Mouse (Mus musculus) CH12.LX (cell line): Measurements from ENCODE around the gene Snrpd2. TPM values are rescaled to one million over a fixed set of nuclear protein-coding genes. Genes with fewer than 3 reads are reported as not detected.
A peak's percentile ranks its signal among the peaks of the same experiment; 100 is the strongest.

ENCODE experiments used
- DNase-seq: peaks from one replicate; pipeline ENCODE4 v3.0.0-alpha.2; 2013; ENCODE audit errors: extremely low read depth
- H3K27ac ChIP-seq: 2 replicates; pipeline ENCODE4 v1.5.1; 2012; ENCODE audit warnings: low read depth, mild to moderate bottlenecking, control low read depth, moderate library complexity; ENCODE audit not compliant: insufficient read depth
- H3K27me3 ChIP-seq: replicated peaks from 2 replicates; pipeline ENCODE3; 2012; ENCODE audit warnings: inconsistent platforms
- H3K36me3 ChIP-seq, 2 experiments: replicated peaks in 1 of 2; 2 replicates each; pipeline versions ENCODE3 to v1.6.1; 2012; ENCODE audit warnings: inconsistent platforms in 1 of 2, low read length in 1 of 2, mild to moderate bottlenecking in 1 of 2, mixed read lengths in 1 of 2, moderate library complexity in 1 of 2; ENCODE audit not compliant: control insufficient read depth in 1 of 2, insufficient read depth in 1 of 2
- H3K4me1 ChIP-seq, 2 experiments: 2 replicates each; pipeline ENCODE4 v1.6.1; 2012; ENCODE audit warnings: inconsistent platforms in 1 of 2, moderate library complexity in 1 of 2; ENCODE audit not compliant: insufficient read depth in 2 of 2, control insufficient read depth in 1 of 2
- H3K4me2 ChIP-seq: 2 replicates; pipeline ENCODE4 v1.6.1; 2012; ENCODE audit warnings: low read depth, mild to moderate bottlenecking, control low read depth; ENCODE audit not compliant: poor library complexity, insufficient read depth, severe bottlenecking
- H3K4me3 ChIP-seq, 3 experiments: fragments of 150-350 bp in 1 of 3; sonication (generic) in 1 of 3; replicated peaks in 1 of 3; 2 replicates each; pipeline versions ENCODE3 to v1.5.1; 2011 to 2012; ENCODE audit warnings: low read depth in 2 of 3, low read length in 2 of 3, mild to moderate bottlenecking in 2 of 3, moderate library complexity in 2 of 3, control low read depth in 1 of 3, improper control_type of control experiment in 1 of 3, inconsistent platforms in 1 of 3, mixed read lengths in 1 of 3; ENCODE audit not compliant: poor library complexity in 1 of 3
- H3K79me2 ChIP-seq: replicated peaks from 2 replicates; pipeline ENCODE4 v1.6.1; 2012; ENCODE audit warnings: mild to moderate bottlenecking, moderate library complexity; ENCODE audit not compliant: control insufficient read depth, poor library complexity, insufficient read depth, severe bottlenecking; ENCODE audit errors: extremely low read depth
- H3K9ac ChIP-seq: 2 replicates; pipeline ENCODE4 v1.6.1; 2012; ENCODE audit warnings: low read depth, mild to moderate bottlenecking, control low read depth, moderate library complexity; ENCODE audit not compliant: insufficient read depth
- H3K9me3 ChIP-seq: replicated peaks from 2 replicates; pipeline ENCODE3; 2012; ENCODE audit warnings: low read length, inconsistent platforms, mixed read lengths
- BHLHE40 ChIP-seq: IDR thresholded peaks from 2 replicates; pipeline ENCODE4 v1.6.1; 2011; ENCODE audit warnings: mild to moderate bottlenecking, low read depth, low read length, improper control_type of control experiment
- CHD1 ChIP-seq: IDR thresholded peaks from 2 replicates; pipeline ENCODE4 v1.6.1; 2012; ENCODE audit warnings: low read depth, low read length, improper control_type of control experiment, inconsistent platforms
- CHD2 ChIP-seq: IDR thresholded peaks from 2 replicates; pipeline ENCODE4 v1.6.1; 2011; ENCODE audit warnings: low read length, improper control_type of control experiment
- CTCF ChIP-seq, 2 experiments: IDR thresholded peaks in 1 of 2; conservative IDR thresholded peaks in 1 of 2; 2 replicates each; pipeline ENCODE4 v1.5.1; 2011 to 2012; ENCODE audit warnings: low read depth in 2 of 2, low read length in 2 of 2, improper control_type of control experiment in 1 of 2, inconsistent platforms in 1 of 2, mild to moderate bottlenecking in 1 of 2, moderate library complexity in 1 of 2
- ELF1 ChIP-seq: IDR thresholded peaks from 2 replicates; pipeline ENCODE4 v1.6.1; 2014; ENCODE audit warnings: low read depth, mild to moderate bottlenecking, inconsistent platforms, low read length, improper control_type of control experiment
- EP300 ChIP-seq: IDR thresholded peaks from 2 replicates; pipeline ENCODE4 v1.6.1; 2011; ENCODE audit warnings: low read length, improper control_type of control experiment
- ETS1 ChIP-seq: conservative IDR thresholded peaks from 2 replicates; pipeline ENCODE4 v1.6.1; 2012; ENCODE audit warnings: low read depth, mild to moderate bottlenecking, inconsistent platforms, low read length, improper control_type of control experiment, moderate library complexity
- GABPA ChIP-seq: IDR thresholded peaks from 2 replicates; pipeline ENCODE4 v1.6.1; 2012; ENCODE audit warnings: low read depth, low read length, improper control_type of control experiment, inconsistent platforms; ENCODE audit not compliant: insufficient replicate concordance
- HCFC1 ChIP-seq: IDR thresholded peaks from 2 replicates; pipeline ENCODE4 v1.6.1; 2012; ENCODE audit warnings: low read depth, mild to moderate bottlenecking, inconsistent platforms, low read length, improper control_type of control experiment
- IRF4 ChIP-seq: IDR thresholded peaks from 2 replicates; pipeline ENCODE4 v1.6.1; 2014; ENCODE audit warnings: low read depth, mild to moderate bottlenecking, inconsistent platforms, low read length, improper control_type of control experiment
- JUN ChIP-seq: IDR thresholded peaks from 2 replicates; pipeline ENCODE4 v1.6.1; 2011; ENCODE audit warnings: low read depth, mild to moderate bottlenecking, low read length, improper control_type of control experiment, moderate library complexity; ENCODE audit not compliant: insufficient read depth
- JUND ChIP-seq: conservative IDR thresholded peaks from 2 replicates; pipeline ENCODE4 v1.6.1; 2011; ENCODE audit warnings: low read depth, low read length, improper control_type of control experiment
- KAT2A ChIP-seq: IDR thresholded peaks from 2 replicates; pipeline ENCODE4 v1.6.1; 2012; ENCODE audit warnings: low read length, improper control_type of control experiment, inconsistent platforms; ENCODE audit not compliant: insufficient replicate concordance
- MAFK ChIP-seq: IDR thresholded peaks from 2 replicates; pipeline ENCODE4 v1.6.1; 2011; ENCODE audit warnings: low read length, improper control_type of control experiment; ENCODE audit not compliant: insufficient replicate concordance
- MAX ChIP-seq: IDR thresholded peaks from 2 replicates; pipeline ENCODE4 v1.6.1; 2011; ENCODE audit warnings: low read length, improper control_type of control experiment
- MAZ ChIP-seq: IDR thresholded peaks from 2 replicates; pipeline ENCODE4 v1.6.1; 2012; ENCODE audit warnings: low read depth, mild to moderate bottlenecking, inconsistent platforms, low read length, improper control_type of control experiment, moderate library complexity
- MEF2A ChIP-seq: IDR thresholded peaks from 2 replicates; pipeline ENCODE4 v1.6.1; 2014; ENCODE audit warnings: low read depth, mild to moderate bottlenecking, inconsistent platforms, low read length, improper control_type of control experiment, borderline replicate concordance
- MXI1 ChIP-seq: IDR thresholded peaks from 2 replicates; pipeline ENCODE4 v1.6.1; 2011; ENCODE audit warnings: mild to moderate bottlenecking, low read depth, low read length, improper control_type of control experiment
- NELFE ChIP-seq: IDR thresholded peaks from 2 replicates; pipeline ENCODE4 v1.6.1; 2011; ENCODE audit warnings: low read depth, low read length, improper control_type of control experiment
- NRF1 ChIP-seq: IDR thresholded peaks from 2 replicates; pipeline ENCODE4 v1.6.1; 2014; ENCODE audit warnings: low read depth, mild to moderate bottlenecking, inconsistent platforms, low read length, improper control_type of control experiment, moderate library complexity
- PAX5 ChIP-seq: IDR thresholded peaks from 2 replicates; pipeline ENCODE4 v1.6.1; 2012; ENCODE audit warnings: low read length, inconsistent platforms, mixed read lengths
- POLR2A ChIP-seq: IDR thresholded peaks from 2 replicates; pipeline ENCODE4 v1.6.1; 2011; ENCODE audit warnings: low read depth, mild to moderate bottlenecking, improper control_type of control experiment, low read length
- POLR2AphosphoS2 ChIP-seq: IDR thresholded peaks from 2 replicates; pipeline ENCODE4 v1.6.1; 2011; ENCODE audit warnings: low read depth, low read length, improper control_type of control experiment
- RAD21 ChIP-seq: IDR thresholded peaks from 2 replicates; pipeline ENCODE4 v1.6.1; 2011; ENCODE audit warnings: low read depth, mild to moderate bottlenecking, low read length, improper control_type of control experiment, moderate library complexity
- SIN3A ChIP-seq: IDR thresholded peaks from 2 replicates; pipeline ENCODE4 v1.6.1; 2012; ENCODE audit warnings: low read length, improper control_type of control experiment, inconsistent platforms
- SMC3 ChIP-seq: IDR thresholded peaks from 2 replicates; pipeline ENCODE4 v1.6.1; 2011; ENCODE audit warnings: low read depth, low read length, improper control_type of control experiment
- TBP ChIP-seq: conservative IDR thresholded peaks from 2 replicates; pipeline ENCODE4 v1.6.1; 2011; ENCODE audit warnings: low read depth, low read length, improper control_type of control experiment
- TCF12 ChIP-seq: IDR thresholded peaks from 2 replicates; pipeline ENCODE4 v1.6.1; 2014; ENCODE audit warnings: low read depth, mild to moderate bottlenecking, inconsistent platforms, low read length, improper control_type of control experiment
- UBTF ChIP-seq: IDR thresholded peaks from 2 replicates; pipeline ENCODE4 v1.6.1; 2012; ENCODE audit warnings: low read depth, mild to moderate bottlenecking, inconsistent platforms, low read length, improper control_type of control experiment, moderate library complexity
- USF1 ChIP-seq: IDR thresholded peaks from 2 replicates; pipeline ENCODE4 v1.6.1; 2014; ENCODE audit warnings: low read depth, mild to moderate bottlenecking, inconsistent platforms, low read length, improper control_type of control experiment
- USF2 ChIP-seq: conservative IDR thresholded peaks from 2 replicates; pipeline ENCODE4 v1.6.1; 2011; ENCODE audit warnings: low read depth, low read length, improper control_type of control experiment
- ZC3H11A ChIP-seq: IDR thresholded peaks from 2 replicates; pipeline ENCODE4 v1.6.1; 2012; ENCODE audit warnings: low read depth, mild to moderate bottlenecking, inconsistent platforms, low read length, improper control_type of control experiment
- ZKSCAN1 ChIP-seq: IDR thresholded peaks from 2 replicates; pipeline ENCODE4 v1.6.1; 2012; ENCODE audit warnings: low read depth, inconsistent platforms, low read length, improper control_type of control experiment, borderline replicate concordance
- ZMIZ1 ChIP-seq: IDR thresholded peaks from 2 replicates; pipeline ENCODE4 v1.6.1; 2012; ENCODE audit warnings: low read depth, mild to moderate bottlenecking, inconsistent platforms, low read length, improper control_type of control experiment
- ZNF384 ChIP-seq: IDR thresholded peaks from 2 replicates; pipeline ENCODE4 v1.6.1; 2012; ENCODE audit warnings: low read depth, low read length, improper control_type of control experiment, inconsistent platforms
- dilution Hi-C: fragments of 300-500 bp; cut with MboI; formaldehyde crosslinking; loops from 2 replicates; pipeline ENCODE4 v1.14.3; 2020; ENCODE audit warnings: low sequenced_read_pairs; ENCODE audit not compliant: extremely low pct_unique_long_range_greater_than_20kb, extremely low pct_ligation_motif_present
- in situ Hi-C: fragments of 300-500 bp; cut with MboI; formaldehyde crosslinking; loops from 3 replicates; pipeline ENCODE4 v1.14.3; 2019; ENCODE audit warnings: low sequenced_read_pairs, low pct_ligation_motif_present, low pct_unique_long_range_greater_than_20kb, mixed read lengths
- polyA plus RNA-seq: library from polyadenylated mRNA; unstranded; fragments of >175 nt; gene quantifications from 2 replicates; pipeline ENCODE4 v1.2.1, GENCODE M21; 2012; ENCODE audit warnings: low read depth; ENCODE audit not compliant: insufficient read length
- total RNA-seq, 2 experiments: library from RNA; depleted of rRNA; stranded (reverse); fragments of 300-350 nt in 1 of 2; fragments of >200 nt in 1 of 2; gene quantifications; 2 replicates each; pipeline ENCODE4 v1.2.3; 2012 to 2014

Snrpd2 gene
- total and polyA plus RNA-seq, 3 experiments, result 177 to 348 (median 213) TPM

DNA sequence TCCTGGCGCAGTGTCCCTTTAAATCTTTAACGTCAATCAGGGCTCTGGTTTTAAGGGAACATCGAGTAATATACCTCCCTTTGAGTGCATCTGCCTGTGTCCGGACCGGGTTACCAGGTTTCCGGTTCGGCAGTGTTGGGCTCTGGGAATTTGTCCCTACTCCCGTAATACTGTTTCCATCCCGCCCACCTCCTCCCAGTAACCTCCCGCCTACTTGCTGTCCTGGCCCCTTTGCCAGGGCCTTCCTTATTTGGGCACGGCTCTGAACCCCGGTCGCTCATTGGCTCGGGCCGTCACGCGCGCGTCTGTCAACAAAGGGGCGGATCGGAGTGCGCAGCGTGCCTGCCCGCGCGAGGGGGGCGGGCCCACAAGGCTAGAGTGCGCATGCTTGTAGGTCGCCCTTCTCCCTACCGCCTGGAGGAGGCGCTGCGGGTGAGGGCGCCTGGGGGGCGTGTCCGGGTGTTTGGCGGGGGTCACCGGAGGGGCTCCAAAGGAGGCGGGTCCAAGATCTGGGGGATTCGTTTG is 18.1 kb upstream of the Snrpd2 start:
- Histone ChIP-seq H3K27me3 (no peaks in the 10 kb centered on the region), H3K36me3 (peaks cover 28 to 67% of the 10 kb centered on the region in 2 experiments), H3K79me2 (peaks cover 9% of the 10 kb centered on the region; the same call in 1 of the 2 replicates), H3K27ac (no peak overlapping the region), H3K4me1 (peaks cover 0 to 28% of the 10 kb centered on the region in 2 experiments; a peak in 2 of 4 replicates), H3K4me2 (peak overlapping the region; percentile 54), H3K9ac (no peak overlapping the region), H3K9me3 (no peaks in the 10 kb centered on the region), H3K4me3 (peak overlapping the region; percentile 12 to 44 (median 41))
- peak; percentile 93 for DNase-seq
- in situ Hi-C loops, result no loop called here
- dilution Hi-C loops, result no loop called here
- TF ChIP-seq USF1, result peak; percentile 78
- no peak for TF ChIP-seq MEF2A
- TF ChIP-seq MAZ, result no peak
- 0 out of 2 replicates have a peak, but pooled peaks have one; percentile 17 for TF ChIP-seq POLR2A
- TF ChIP-seq MXI1, result peak; percentile 91
- TF ChIP-seq CHD1, result no peak
- no peak for TF ChIP-seq GABPA
- no peak for TF ChIP-seq MAFK
- TF ChIP-seq TCF12, result no peak
- no peak for TF ChIP-seq KAT2A
- peak; percentile 78; the same call in 1 of the 2 replicates for TF ChIP-seq MAX
- TF ChIP-seq SMC3, result no peak
- TF ChIP-seq ZKSCAN1, result no peak
- TF ChIP-seq JUN, result no peak
- TF ChIP-seq TBP, result no peak
- TF ChIP-seq JUND, result no peak
- TF ChIP-seq ETS1, result no peak
- TF ChIP-seq CTCF (conservative IDR thresholded peaks at IDR 0.05 in 1 of 2, IDR thresholded peaks at IDR 0.05 in 1 of 2; ENCODE audit: low read depth in 2 of 2, low read length in 2 of 2), result peak in 1 of 2 experiments; percentile 61; a peak in 2 of 4 replicates
- TF ChIP-seq ZNF384, result no peak
- TF ChIP-seq SIN3A, result peak; percentile 82; the same call in 1 of the 2 replicates
- peak; percentile 45; the same call in 1 of the 2 replicates for TF ChIP-seq ELF1
- no peak for TF ChIP-seq CHD2
- TF ChIP-seq PAX5, result no peak
- no peak; the same call in 1 of the 2 replicates for TF ChIP-seq HCFC1
- TF ChIP-seq IRF4, result no peak
- peak; percentile 54 for TF ChIP-seq USF2
- TF ChIP-seq UBTF, result no peak
- no peak for TF ChIP-seq EP300
- no peak for TF ChIP-seq RAD21
- no peak for TF ChIP-seq NELFE
- no peak for TF ChIP-seq ZC3H11A
- peak; percentile 84 for TF ChIP-seq NRF1
- TF ChIP-seq BHLHE40, result peak; percentile 94
- no peak for TF ChIP-seq ZMIZ1
- no peak for TF ChIP-seq POLR2AphosphoS2
